Comparison of ENCODE assay signal across 8 mouse cellular contexts in genomic region chr11:106957271-106957980, GRCm38 (mm10). TPM values are rescaled to one million over a fixed set of nuclear protein-coding genes. Genes with fewer than 3 reads are reported as not detected.
DNase-seq lines count a peak whose midpoint lies in the region; ATAC-seq and TF ChIP-seq lines count a peak whose summit lies in the region.

No protein-coding gene starts in this region.

- H3K27me3 ChIP-seq in heart, embryonic 11.5 days (ENCODE audit: control insufficient read depth, insufficient read depth, low read length) = no peaks in the 10 kb centered on the region
- H3K27me3 ChIP-seq in MEL (ENCODE audit: control insufficient read depth in 1 of 2, insufficient read depth in 2 of 2, low read length in 2 of 2) = no peaks in the 10 kb centered on the region
- H3K27me3 ChIP-seq in kidney, adult 2 months (replicated peaks; ENCODE audit: control insufficient read depth, insufficient read depth, low read length) = no peaks in the 10 kb centered on the region

- TF ChIP-seq CTCF in MEL (IDR thresholded peaks at IDR 0.05 in 2 of 3, conservative IDR thresholded peaks at IDR 0.05 in 1 of 3; ENCODE audit: control insufficient read depth in 1 of 3, insufficient read depth in 1 of 3, low read depth in 2 of 3, low read length in 3 of 3, poor library complexity in 1 of 3, severe bottlenecking in 1 of 3) = no peak
- TF ChIP-seq CTCF in kidney, adult 2 months (conservative IDR thresholded peaks at IDR 0.05; ENCODE audit: insufficient read depth, insufficient read length, low read depth, low read length) = no peak

- H3K79me2 ChIP-seq in MEL (ENCODE audit: control insufficient read depth, insufficient read depth, low read length, poor library complexity) = no peaks in the 10 kb centered on the region

- H3K36me3 ChIP-seq in heart, embryonic 11.5 days (ENCODE audit: control insufficient read depth, insufficient read depth, low read length) = no peaks in the 10 kb centered on the region
- peaks cover 0 to 3% of the 10 kb centered on the region in 2 experiments; a peak in 2 of 4 replicates for H3K36me3 ChIP-seq in MEL (ENCODE audit: control insufficient read depth in 1 of 2, insufficient read depth in 2 of 2, low read length in 2 of 2)
- no peaks in the 10 kb centered on the region for H3K36me3 ChIP-seq in kidney, adult 2 months (ENCODE audit: control insufficient read depth, insufficient read depth, low read length)

- H3K4me3 ChIP-seq in heart, embryonic 11.5 days (ENCODE audit: low read depth, low read length) = no peak overlapping the region
- H3K4me3 ChIP-seq in MEL (ENCODE audit: control insufficient read depth in 1 of 2, insufficient read depth in 1 of 2, low read depth in 2 of 2, low read length in 2 of 2) = no peak overlapping the region
- no peak overlapping the region; the same call in 1 of the 2 replicates for H3K4me3 ChIP-seq in kidney, adult 2 months (ENCODE audit: insufficient read depth, low read depth, low read length)

- no peak overlapping the region for H3K9ac ChIP-seq in heart, embryonic 11.5 days (ENCODE audit: low read depth, low read length)
- no peak overlapping the region for H3K9ac ChIP-seq in MEL (ENCODE audit: control insufficient read depth, low read depth, low read length, poor library complexity, severe bottlenecking)

- peak in 1 of 2 experiments; percentile 85; a peak in 2 of 4 replicates for TF ChIP-seq EP300 in MEL (IDR thresholded peaks at IDR 0.05; ENCODE audit: low read depth in 1 of 2, low read length in 2 of 2)

- H3K4me1 ChIP-seq in heart, embryonic 11.5 days (ENCODE audit: control insufficient read depth, insufficient read depth, low read length) = no peaks in the 10 kb centered on the region
- H3K4me1 ChIP-seq in MEL (ENCODE audit: control insufficient read depth in 1 of 2, insufficient read depth in 2 of 2, low read length in 2 of 2) = peaks cover 0 to 9% of the 10 kb centered on the region in 2 experiments; a peak in 1 of 4 replicates
- H3K4me1 ChIP-seq in kidney, adult 2 months (ENCODE audit: control insufficient read depth, insufficient read depth, low read length) = 0 out of 2 replicates have a peak, but pooled peaks cover 2% of the 10 kb centered on the region

- H3K4me2 ChIP-seq in heart, embryonic 11.5 days = no peak overlapping the region; the same call in 1 of the 2 replicates

- no peak for ATAC-seq in heart, embryonic 11.5 days (replicated peaks; ENCODE audit: insufficient number of reproducible peaks, low FRiP score, low TSS enrichment)

- TF ChIP-seq RAD21 in MEL (IDR thresholded peaks at IDR 0.05; ENCODE audit: low read depth, low read length) = no peak

- DNase-seq in heart, adult 11 months = peak; percentile 99
- DNase-seq in MEL (ENCODE audit: low read depth, low spot score) = peak; percentile 85
- DNase-seq in gastrocnemius, postnatal 25 days = peak; percentile 69
- DNase-seq in kidney, adult 2 months = peak; percentile 92
- peak; percentile 91 for DNase-seq in lung, postnatal 10 days
- DNase-seq in urinary bladder, postnatal 4 days (ENCODE audit: low spot score in 2 of 2) = peak; percentile 49 to 69
- no peak for DNase-seq in cerebellum, postnatal 4 days (ENCODE audit: low spot score in 2 of 2)

- H3K27ac ChIP-seq in heart, embryonic 11.5 days (ENCODE audit: low read depth, low read length) = no peak overlapping the region
- no peak overlapping the region for H3K27ac ChIP-seq in MEL (ENCODE audit: control insufficient read depth, low read depth, low read length)
- peak overlapping the region; percentile 77 for H3K27ac ChIP-seq in kidney, adult 2 months (ENCODE audit: insufficient read depth, low read depth, low read length)

- no peaks in the 10 kb centered on the region; the same call in 1 of the 2 replicates for H3K9me3 ChIP-seq in heart, embryonic 11.5 days (replicated peaks; ENCODE audit: control insufficient read depth, low read length)
- H3K9me3 ChIP-seq in MEL (replicated peaks; ENCODE audit: insufficient read depth, low read length) = no peaks in the 10 kb centered on the region

- 64% methylated on average over 12 of the region's 12 CpGs for WGBS in heart, embryonic 11.5 days (ENCODE audit: insufficient replicate concordance)
- WGBS in kidney, adult 2 months = 52% methylated on average over 12 of the region's 12 CpGs

- TF ChIP-seq POLR2A in MEL (IDR thresholded peaks at IDR 0.05; ENCODE audit: control insufficient read depth in 1 of 2, insufficient read depth in 1 of 2, low read depth in 1 of 2, low read length in 2 of 2, poor library complexity in 1 of 2) = no peak
- no peak for TF ChIP-seq POLR2A in kidney, adult 2 months (IDR thresholded peaks at IDR 0.05; ENCODE audit: low read depth, low read length)

TF ChIP-seq in MEL, 35 proteins besides CTCF, POLR2A, EP300 and RAD21:
- TF ChIP-seq RCOR1 (IDR thresholded peaks at IDR 0.05; ENCODE audit: low read depth, low read length) (peak; percentile 63; the same call in 1 of the 2 replicates), ETS1 (IDR thresholded peaks at IDR 0.05; ENCODE audit: low read depth, low read length) (no peak), MYB (IDR thresholded peaks at IDR 0.05; ENCODE audit: low read depth, low read length) (no peak)

RNA-seq across cellular contexts. Expression of gene Smurf2, which starts 36.9 kb away (rescaled TPM):
- polyA plus RNA-seq in heart, embryonic 11.5 days (2014; fragmentation: Nextera tagmentation; extraction: Ambion mirVana) = 13.3 and 14.3 TPM in 2 replicates
- 17.5 and 18.2 TPM in 2 replicates for total RNA-seq in MEL (2012; rRNA removed)
- polyA plus RNA-seq in MEL (2012; ENCODE audit: insufficient read depth in 1 of 2, insufficient read length in 2 of 2, low read depth in 1 of 2, low replicate concordance in 2 of 2, missing spikeins in 1 of 2) = 10 to 100 TPM; 15.5 to 67.0 TPM
- total RNA-seq in gastrocnemius, postnatal 25 days (2021) = 10 to 100 TPM; 22.3 to 23.7 TPM
- 12.1 and 14.7 TPM in 2 replicates for polyA plus RNA-seq in kidney, adult 2 months (2012; rRNA removed)

RNA-seq across cellular contexts. Expression of gene Kpna2, which starts 41.9 kb away (rescaled TPM):
- polyA plus RNA-seq in heart, embryonic 11.5 days (2014; fragmentation: Nextera tagmentation; extraction: Ambion mirVana) = 342 and 382 TPM in 2 replicates
- total RNA-seq in MEL (2012; rRNA removed) = 216 and 275 TPM in 2 replicates
- 10 to 100 TPM in 1 of 2 experiments, not detected in 1; 13.2 TPM for polyA plus RNA-seq in MEL (2012; ENCODE audit: insufficient read depth in 1 of 2, insufficient read length in 2 of 2, low read depth in 1 of 2, low replicate concordance in 2 of 2, missing spikeins in 1 of 2)
- 10 to 100 TPM; 10.9 to 17.1 TPM for total RNA-seq in gastrocnemius, postnatal 25 days (2021)
- polyA plus RNA-seq in kidney, adult 2 months (2012; rRNA removed) = 11.9 and 14.1 TPM in 2 replicates

Comparison
In these comparisons a context has a peak if more than half of its experiments do, and no peak if none do; other contexts are left out.
1. DNase-seq: peak in heart, adult 11 months (single experiment), MEL (single experiment), gastrocnemius, postnatal 25 days (single experiment), kidney, adult 2 months (single experiment), lung, postnatal 10 days (single experiment) and urinary bladder, postnatal 4 days (2 of 2); none in cerebellum, postnatal 4 days (0 of 2).
2. RNA of gene Kpna2, which starts 41.9 kb away (polyA plus RNA-seq): 342 to 382 TPM in heart, embryonic 11.5 days; 11.9 to 14.1 TPM in kidney, adult 2 months and 13.2 TPM in MEL; every median in the first group is over 10 times any median in the second.